Mouse (Mus musculus): ENCODE results near the gene Tpd52l2.

DNA sequence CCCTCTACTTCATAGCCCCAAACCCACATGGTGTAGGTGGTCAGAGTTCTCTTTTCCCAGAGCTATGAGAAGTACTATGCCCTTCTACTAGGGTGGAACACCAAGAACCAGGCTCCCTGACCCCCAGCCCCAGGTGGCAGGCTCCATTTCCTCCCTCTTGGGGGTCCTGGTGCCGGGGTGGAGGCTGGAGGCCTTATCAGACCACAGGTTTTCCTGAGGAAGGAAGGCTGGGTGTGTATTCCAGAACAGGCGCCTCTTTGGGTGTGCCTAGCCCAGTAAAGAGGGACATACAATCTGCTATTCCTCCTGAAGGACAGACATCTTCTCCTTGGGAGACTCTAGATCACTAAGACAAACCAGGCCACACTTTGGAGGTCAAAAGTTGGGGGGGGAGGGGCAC, 26.7 kb upstream of the Tpd52l2 start:
- no peak for TF ChIP-seq GATA1 (IDR thresholded peaks at IDR 0.05; ENCODE audit: borderline replicate concordance, low read length)
- TF ChIP-seq FLI1 (IDR thresholded peaks at IDR 0.05; ENCODE audit: low read length): no peak
